Mouse (Mus musculus) intestine, embryonic 14.5 days (tissue): ENCODE measurements around the gene Egfl7. TPM values are rescaled to one million over a fixed set of nuclear protein-coding genes. Genes with fewer than 3 reads are reported as not detected.

ENCODE experiments used
- ATAC-seq: fragments of 200-750 bp; cut with Nextera tagmentation; replicated peaks from 2 replicates; pipeline ENCODE4 v1.8.0; 2017; ENCODE audit warnings: low read depth, moderate number of reproducible peaks, moderate TSS enrichment, moderate library complexity; ENCODE audit not compliant: low FRiP score, low TSS enrichment
- DNase-seq: peaks from one replicate; pipeline ENCODE4 v3.0.0-alpha.2; 2018; ENCODE audit warnings: low spot score
- H3K27ac ChIP-seq: fragments of 300-500 bp; sonication (generic); 2 replicates; pipeline ENCODE4 v1.5.1; 2014; ENCODE audit warnings: low read depth, mild to moderate bottlenecking, control low read depth
- H3K27me3 ChIP-seq: fragments of 300-500 bp; sonication (generic); replicated peaks from 2 replicates; pipeline ENCODE4 v1.6.1; 2014; ENCODE audit warnings: low read length, control low read depth; ENCODE audit not compliant: control insufficient read depth, insufficient read depth
- H3K36me3 ChIP-seq: fragments of 300-500 bp; sonication (generic); 2 replicates; pipeline ENCODE4 v1.6.1; 2014; ENCODE audit warnings: low read length, control low read depth; ENCODE audit not compliant: control insufficient read depth, insufficient read depth
- H3K4me1 ChIP-seq: fragments of 300-500 bp; sonication (generic); replicated peaks from 2 replicates; pipeline ENCODE4 v1.6.1; 2014; ENCODE audit warnings: low read length, control low read depth, mixed read lengths; ENCODE audit not compliant: control insufficient read depth, insufficient read depth
- H3K4me2 ChIP-seq: fragments of 300-500 bp; sonication (generic); 2 replicates; pipeline ENCODE4 v1.6.1; 2014; ENCODE audit warnings: low read length
- H3K4me3 ChIP-seq: fragments of 300-500 bp; sonication (generic); 2 replicates; pipeline ENCODE4 v1.5.1; 2014; ENCODE audit warnings: low read depth, low read length, control low read depth, mixed read lengths
- H3K9ac ChIP-seq: fragments of 300-500 bp; sonication (generic); 2 replicates; pipeline ENCODE4 v1.6.1; 2014; ENCODE audit warnings: mild to moderate bottlenecking, low read length
- H3K9me3 ChIP-seq: fragments of 300-500 bp; sonication (generic); 2 replicates; pipeline ENCODE4 v1.6.1; 2016; ENCODE audit warnings: low read length, control low read depth; ENCODE audit not compliant: control insufficient read depth
- WGBS: fragments of 180-500 bp; shearing (Covaris S2); extraction: QIAGEN DNeasy Blood & Tissue Kit; methylation state at CpG from one replicate; pipeline ENCODE4 v1.1.7; 2014; 5-methylcytosine and 5-hydroxymethylcytosine counted together
- polyA plus RNA-seq: library from polyadenylated mRNA; unstranded; fragments of >200 nt; fragmentation: Nextera tagmentation; extraction: Ambion mirVana; gene quantifications from 2 replicates; pipeline ENCODE4 v1.2.1, GENCODE M21; 2014

Egfl7 gene
- polyA plus RNA-seq, 1 experiment from 2014 or later, result 135 TPM

- Histone ChIP-seq H3K4me1 (no peaks in the 10 kb centered on the region), H3K36me3 (peaks cover 27% of the 10 kb centered on the region), H3K27me3 (no peaks in the 10 kb centered on the region), H3K4me3 (no peak overlapping the region), H3K4me2 (no peak overlapping the region), H3K27ac (no peak overlapping the region), H3K9me3 (no peaks in the 10 kb centered on the region), H3K9ac (no peak overlapping the region)
- DNase-seq (no peak), ATAC-seq (no peak)
- 86% methylated on average over 3 of the region's 3 CpGs for WGBS
Observed at GRCm38 (mm10) chr2:26596898-26597297, 17.1 kb downstream of the Egfl7 start.

GRCm38 (mm10) chr2:26597810-26598209 lies 18.0 kb downstream of the Egfl7 start:
- Histone ChIP-seq H3K9me3 (no peaks in the 10 kb centered on the region), H3K9ac (no peak overlapping the region), H3K36me3 (peaks cover 21% of the 10 kb centered on the region), H3K27me3 (no peaks in the 10 kb centered on the region), H3K4me2 (no peak overlapping the region), H3K27ac (no peak overlapping the region), H3K4me1 (0 out of 2 replicates have a peak, but pooled peaks cover under 1% of the 10 kb centered on the region), H3K4me3 (no peak overlapping the region)
- ATAC-seq (no peak), DNase-seq (no peak)
- WGBS, result 86% methylated on average over 2 of the region's 2 CpGs

- Histone ChIP-seq H3K36me3 (peaks cover 14% of the 10 kb centered on the region), H3K9me3 (no peaks in the 10 kb centered on the region), H3K4me3 (no peak overlapping the region), H3K27ac (no peak overlapping the region), H3K4me1 (peaks cover 7% of the 10 kb centered on the region; the same call in 1 of the 2 replicates), H3K9ac (no peak overlapping the region), H3K27me3 (no peaks in the 10 kb centered on the region), H3K4me2 (no peak overlapping the region)
- ATAC-seq (no peak), DNase-seq (no peak)
- WGBS, result 73% methylated on average over 3 of the region's 3 CpGs
Observed at GRCm38 (mm10) chr2:26598462-26598861, 18.6 kb downstream of the Egfl7 start.

GRCm38 (mm10) chr2:26599965-26600364 lies 20.2 kb downstream of the Egfl7 start:
- Histone ChIP-seq H3K4me1 (peaks cover 7% of the 10 kb centered on the region; the same call in 1 of the 2 replicates), H3K36me3 (peaks cover 4% of the 10 kb centered on the region; the same call in 1 of the 2 replicates), H3K27me3 (no peaks in the 10 kb centered on the region), H3K4me2 (no peak overlapping the region), H3K27ac (no peak overlapping the region), H3K9me3 (no peaks in the 10 kb centered on the region), H3K9ac (no peak overlapping the region), H3K4me3 (no peak overlapping the region)
- 80% methylated on average over 4 of the region's 4 CpGs for WGBS
- DNase-seq, result no peak
- ATAC-seq, result no peak

DNA sequence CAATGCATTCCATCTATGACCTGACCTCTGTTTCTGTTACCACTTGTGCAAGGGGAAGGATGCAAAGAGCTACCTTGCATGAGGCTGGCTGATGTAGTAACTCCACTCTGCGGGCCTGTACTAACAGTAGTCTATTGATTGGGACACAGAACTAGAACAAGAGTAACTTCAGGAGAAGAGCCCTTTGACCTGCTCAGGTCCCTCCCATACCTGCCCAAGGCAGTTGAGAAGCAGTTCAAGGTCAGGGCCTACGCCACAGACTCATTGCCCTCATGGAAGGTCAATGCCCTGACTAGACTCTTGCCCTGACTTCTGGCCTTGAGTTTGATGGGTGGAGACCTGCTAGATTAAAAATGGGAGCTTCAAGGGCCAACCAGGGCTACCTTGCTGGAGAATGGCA lies 20.9 kb downstream of the Egfl7 start:
- H3K27me3 ChIP-seq, result no peaks in the 10 kb centered on the region
- H3K9me3 ChIP-seq, result no peaks in the 10 kb centered on the region
- no peaks in the 10 kb centered on the region for H3K36me3 ChIP-seq
- WGBS, result 88% methylated on average over 2 of the region's 2 CpGs
- no peak overlapping the region for H3K4me2 ChIP-seq
- no peak overlapping the region for H3K9ac ChIP-seq
- no peak overlapping the region for H3K4me3 ChIP-seq
- H3K27ac ChIP-seq, result no peak overlapping the region
- no peak for ATAC-seq
- DNase-seq, result no peak
- peaks cover 7% of the 10 kb centered on the region; the same call in 1 of the 2 replicates for H3K4me1 ChIP-seq

DNA sequence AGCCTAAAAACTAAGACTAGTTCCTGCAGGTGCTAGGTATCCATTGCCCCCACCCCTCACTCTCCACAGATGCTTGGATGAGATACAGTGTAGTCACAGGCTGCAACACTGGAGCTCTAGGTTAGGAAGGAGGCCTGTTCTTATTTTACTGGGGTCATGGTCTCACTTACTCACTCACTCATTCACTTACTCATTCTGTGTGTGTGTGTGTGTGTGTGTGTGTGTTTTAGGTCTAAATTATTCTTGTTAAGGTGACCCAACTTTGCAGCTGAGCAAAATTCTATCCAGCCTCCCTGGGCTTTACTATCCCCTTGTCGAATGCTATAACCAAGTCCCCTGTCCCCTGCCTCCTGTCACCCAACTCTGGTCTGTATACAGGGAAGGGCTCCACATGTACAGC lies 21.8 kb downstream of the Egfl7 start:
- no peak overlapping the region for H3K4me2 ChIP-seq
- no peaks in the 10 kb centered on the region for H3K9me3 ChIP-seq
- no peak overlapping the region for H3K27ac ChIP-seq
- peaks cover 13% of the 10 kb centered on the region for H3K4me1 ChIP-seq
- H3K4me3 ChIP-seq, result no peak overlapping the region
- H3K36me3 ChIP-seq, result no peaks in the 10 kb centered on the region
- DNase-seq (no peak), ATAC-seq (no peak)
- WGBS, result 80% methylated on average over 1 of the region's 1 CpGs
- H3K27me3 ChIP-seq, result no peaks in the 10 kb centered on the region
- no peak overlapping the region for H3K9ac ChIP-seq

- Histone ChIP-seq H3K27ac (no peak overlapping the region), H3K4me3 (peak overlapping the region; percentile 70; the same call in 1 of the 2 replicates), H3K27me3 (no peaks in the 10 kb centered on the region), H3K4me2 (peak overlapping the region; percentile 78), H3K9me3 (no peaks in the 10 kb centered on the region), H3K9ac (no peak overlapping the region), H3K36me3 (no peaks in the 10 kb centered on the region), H3K4me1 (peaks cover 23% of the 10 kb centered on the region)
- ATAC-seq (no peak), DNase-seq (no peak)
- WGBS, result 79% methylated on average over 5 of the region's 5 CpGs
Observed at GRCm38 (mm10) chr2:26602631-26603030, 22.8 kb downstream of the Egfl7 start.

GRCm38 (mm10) chr2:26603159-26603558 lies 23.3 kb downstream of the Egfl7 start:
- H3K36me3 ChIP-seq, result no peaks in the 10 kb centered on the region
- 7% methylated on average over 6 of the region's 6 CpGs for WGBS
- H3K27ac ChIP-seq, result peak overlapping the region; percentile 85; the same call in 1 of the 2 replicates
- H3K9ac ChIP-seq, result peak overlapping the region; percentile 79
- H3K4me1 ChIP-seq, result peaks cover 24% of the 10 kb centered on the region
- H3K4me2 ChIP-seq, result peak overlapping the region; percentile 78
- no peaks in the 10 kb centered on the region for H3K27me3 ChIP-seq
- DNase-seq (no peak), ATAC-seq (no peak)
- H3K9me3 ChIP-seq, result no peaks in the 10 kb centered on the region
- peak overlapping the region; percentile 70 for H3K4me3 ChIP-seq
